Mouse (Mus musculus) limb, embryonic 15.5 days (tissue): Measurements from ENCODE around the gene Olfr1424. TPM values are rescaled to one million over a fixed set of nuclear protein-coding genes. Genes with fewer than 3 reads are reported as not detected.
"Not testable (repeated sequence)": the region's sequence is repeated elsewhere in the genome, so short reads cannot be mapped to it uniquely, and the experiment has no call there.

ENCODE experiments used
- ATAC-seq: fragments of 200-750 bp; cut with Nextera tagmentation; 2 replicates; pipeline ENCODE4 v1.8.0; 2017; ENCODE audit warnings: low read depth, moderate TSS enrichment; ENCODE audit not compliant: insufficient number of reproducible peaks, low FRiP score, low TSS enrichment
- H3K27ac ChIP-seq: fragments of 300-500 bp; sonication (generic); 2 replicates; pipeline ENCODE4 v1.5.1; 2015; ENCODE audit warnings: moderate library complexity, mild to moderate bottlenecking, inconsistent platforms
- H3K27me3 ChIP-seq: fragments of 300-500 bp; sonication (generic); 2 replicates; pipeline ENCODE4 v1.6.1; 2015; ENCODE audit warnings: inconsistent platforms
- H3K36me3 ChIP-seq: fragments of 300-500 bp; sonication (generic); 2 replicates; pipeline ENCODE4 v1.6.1; 2015; ENCODE audit warnings: inconsistent platforms
- H3K4me1 ChIP-seq: fragments of 300-500 bp; sonication (generic); 2 replicates; pipeline ENCODE4 v1.6.1; 2015; ENCODE audit warnings: inconsistent platforms
- H3K4me2 ChIP-seq: fragments of 300-500 bp; sonication (generic); 2 replicates; pipeline ENCODE4 v1.6.1; 2015; ENCODE audit warnings: mild to moderate bottlenecking, inconsistent platforms
- H3K4me3 ChIP-seq: fragments of 300-500 bp; sonication (generic); 2 replicates; pipeline ENCODE4 v1.5.1; 2015; ENCODE audit warnings: mild to moderate bottlenecking, inconsistent platforms
- H3K9ac ChIP-seq: fragments of 300-500 bp; sonication (generic); 2 replicates; pipeline ENCODE4 v1.6.1; 2015; ENCODE audit warnings: inconsistent platforms
- H3K9me3 ChIP-seq: fragments of 300-500 bp; sonication (generic); 2 replicates; pipeline ENCODE4 v1.6.1; 2016; ENCODE audit warnings: inconsistent platforms
- WGBS: fragments of 180-500 bp; shearing (Covaris S2); methylation state at CpG from one replicate; pipeline ENCODE4 v1.1.7; 2015; 5-methylcytosine and 5-hydroxymethylcytosine counted together
- polyA plus RNA-seq: library from polyadenylated mRNA; unstranded; fragments of >200 nt; fragmentation: Nextera tagmentation; extraction: Ambion mirVana; gene quantifications from 2 replicates; pipeline ENCODE4 v1.2.1, GENCODE M21; 2015

The Olfr1424 gene
- not detected in 2 replicates for polyA plus RNA-seq

GRCm38 (mm10) chr19:12062582-12062981, at the start of gene Olfr1424:
Gene Olfr1424 (minus strand): TSS chr19:12062682.
- not testable (repeated sequence) for H3K36me3 ChIP-seq, H3K9me3 ChIP-seq, ATAC-seq, H3K27ac ChIP-seq, H3K27me3 ChIP-seq, H3K4me1 ChIP-seq, H3K4me3 ChIP-seq, H3K4me2 ChIP-seq, H3K9ac ChIP-seq
- 65% methylated on average over 1 of the region's 1 CpGs for WGBS

GRCm38 (mm10) chr19:12104541-12104940, 42.1 kb upstream of the Olfr1424 start:
- no peak for ATAC-seq
- no peaks in the 10 kb centered on the region for H3K27me3 ChIP-seq
- no peak overlapping the region for H3K4me3 ChIP-seq
- no peaks in the 10 kb centered on the region for H3K9me3 ChIP-seq
- H3K4me2 ChIP-seq: no peak overlapping the region
- H3K36me3 ChIP-seq: no peaks in the 10 kb centered on the region
- no peaks in the 10 kb centered on the region for H3K4me1 ChIP-seq
- no peak overlapping the region for H3K9ac ChIP-seq
- H3K27ac ChIP-seq: no peak overlapping the region
- WGBS: 55% methylated on average over 1 of the region's 1 CpGs

GRCm38 (mm10) chr19:12103234-12103633, 40.8 kb upstream of the Olfr1424 start, which contains the start of gene Olfr1427:
Gene Olfr1427 (minus strand): TSS chr19:12103334.
- H3K9ac ChIP-seq: no peak within 1 kb of the TSS
- H3K27ac ChIP-seq: no peak within 1 kb of the TSS
- WGBS: 87% methylated on average over 2 of the region's 2 CpGs
- ATAC-seq: no peak
- no peak within 1 kb of the TSS for H3K4me3 ChIP-seq
- no peaks in the 10 kb centered on the region for H3K27me3 ChIP-seq
- no peaks in the 10 kb centered on the region for H3K4me1 ChIP-seq
- no peaks in the 10 kb centered on the region for H3K9me3 ChIP-seq
- no peak within 1 kb of the TSS for H3K4me2 ChIP-seq
- H3K36me3 ChIP-seq: no peaks in the 10 kb centered on the region

- Histone ChIP-seq H3K4me1 (no peaks in the 10 kb centered on the region), H3K36me3 (no peaks in the 10 kb centered on the region), H3K9me3 (no peaks in the 10 kb centered on the region), H3K9ac (no peak within 1 kb of the TSS), H3K27me3 (no peaks in the 10 kb centered on the region), H3K4me3 (no peak within 1 kb of the TSS), H3K27ac (no peak within 1 kb of the TSS), H3K4me2 (no peak within 1 kb of the TSS)
- 82% methylated on average over 1 of the region's 1 CpGs for WGBS
- ATAC-seq: no peak
Observed at GRCm38 (mm10) chr19:12091913-12092312, 29.4 kb upstream of the Olfr1424 start, which contains the start of gene Olfr1426. Gene Olfr1426 (minus strand): TSS chr19:12092013.

GRCm38 (mm10) chr19:12077631-12078030, 15.1 kb upstream of the Olfr1424 start, which contains the start of gene Olfr1425:
Gene Olfr1425 (minus strand): TSS chr19:12077731.
- not testable (repeated sequence) for H3K9me3 ChIP-seq, H3K4me1 ChIP-seq, H3K27ac ChIP-seq, H3K27me3 ChIP-seq, H3K4me2 ChIP-seq, H3K9ac ChIP-seq, ATAC-seq, H3K4me3 ChIP-seq, H3K36me3 ChIP-seq
- WGBS: 77% methylated on average over 4 of the region's 4 CpGs

GRCm38 (mm10) chr19:12069546-12069945, 7.1 kb upstream of the Olfr1424 start:
- H3K4me2 ChIP-seq, H3K4me3 ChIP-seq, ATAC-seq, H3K9ac ChIP-seq, H3K36me3 ChIP-seq, H3K9me3 ChIP-seq, H3K27ac ChIP-seq, H3K4me1 ChIP-seq, H3K27me3 ChIP-seq: not testable (repeated sequence)
- WGBS: 83% methylated on average over 1 of the region's 1 CpGs

GRCm38 (mm10) chr19:12067806-12068205, 5.3 kb upstream of the Olfr1424 start:
- not testable (repeated sequence) for H3K27me3 ChIP-seq, H3K4me2 ChIP-seq, H3K9ac ChIP-seq, H3K4me1 ChIP-seq, H3K27ac ChIP-seq, H3K36me3 ChIP-seq, H3K9me3 ChIP-seq, ATAC-seq, H3K4me3 ChIP-seq
- whole genome bisulfite sequencing: 86% methylated on average over 1 of the region's 1 CpGs

GRCm38 (mm10) chr19:12043163-12043562, 19.3 kb downstream of the Olfr1424 start:
- WGBS: 86% methylated on average over 5 of the region's 5 CpGs
- Histone ChIP-seq H3K9ac (no peak overlapping the region), H3K4me3 (no peak overlapping the region), H3K36me3 (no peaks in the 10 kb centered on the region), H3K9me3 (no peaks in the 10 kb centered on the region), H3K4me1 (no peaks in the 10 kb centered on the region), H3K27me3 (no peaks in the 10 kb centered on the region), H3K27ac (no peak overlapping the region), H3K4me2 (no peak overlapping the region)
- ATAC-seq: no peak

- H3K9ac ChIP-seq: no peak within 1 kb of the TSS
- WGBS: 53% methylated on average over 2 of the region's 2 CpGs
- no peaks in the 10 kb centered on the region for H3K36me3 ChIP-seq
- no peak within 1 kb of the TSS for H3K4me2 ChIP-seq
- no peak within 1 kb of the TSS for H3K4me3 ChIP-seq
- H3K9me3 ChIP-seq: no peaks in the 10 kb centered on the region
- H3K27ac ChIP-seq: no peak within 1 kb of the TSS
- ATAC-seq: no peak
- H3K27me3 ChIP-seq: no peaks in the 10 kb centered on the region
- H3K4me1 ChIP-seq: no peaks in the 10 kb centered on the region
Observed at GRCm38 (mm10) chr19:12041217-12041616, 21.3 kb downstream of the Olfr1424 start, which contains the start of gene Olfr1423. Gene Olfr1423 (minus strand): TSS chr19:12041317.

- no peak for ATAC-seq
- Histone ChIP-seq H3K36me3 (no peaks in the 10 kb centered on the region), H3K27ac (no peak overlapping the region), H3K27me3 (no peaks in the 10 kb centered on the region), H3K9ac (no peak overlapping the region), H3K4me3 (no peak overlapping the region), H3K9me3 (no peaks in the 10 kb centered on the region), H3K4me1 (no peaks in the 10 kb centered on the region), H3K4me2 (no peak overlapping the region)
Observed at GRCm38 (mm10) chr19:12037727-12038126, 24.8 kb downstream of the Olfr1424 start.

GRCm38 (mm10) chr19:12026606-12027005, 35.9 kb downstream of the Olfr1424 start:
- no peak overlapping the region for H3K4me3 ChIP-seq
- H3K4me2 ChIP-seq: no peak overlapping the region
- H3K36me3 ChIP-seq: no peaks in the 10 kb centered on the region
- no peaks in the 10 kb centered on the region for H3K9me3 ChIP-seq
- H3K27me3 ChIP-seq: no peaks in the 10 kb centered on the region
- 62% methylated on average over 2 of the region's 2 CpGs for WGBS
- no peak for ATAC-seq
- no peaks in the 10 kb centered on the region for H3K4me1 ChIP-seq
- no peak overlapping the region for H3K9ac ChIP-seq
- no peak overlapping the region for H3K27ac ChIP-seq

GRCm38 (mm10) chr19:12025333-12025732, 37.1 kb downstream of the Olfr1424 start:
- Histone ChIP-seq H3K4me1 (no peaks in the 10 kb centered on the region), H3K4me3 (no peak overlapping the region), H3K27me3 (no peaks in the 10 kb centered on the region), H3K27ac (no peak overlapping the region), H3K9me3 (no peaks in the 10 kb centered on the region), H3K36me3 (no peaks in the 10 kb centered on the region), H3K9ac (no peak overlapping the region), H3K4me2 (no peak overlapping the region)
- ATAC-seq: no peak
- WGBS: 88% methylated on average over 3 of the region's 3 CpGs

- ATAC-seq: no peak
- Histone ChIP-seq H3K4me3 (no peak overlapping the region), H3K27me3 (no peaks in the 10 kb centered on the region), H3K27ac (no peak overlapping the region), H3K9ac (no peak overlapping the region), H3K36me3 (no peaks in the 10 kb centered on the region), H3K4me2 (no peak overlapping the region), H3K9me3 (no peaks in the 10 kb centered on the region), H3K4me1 (no peaks in the 10 kb centered on the region)
- whole genome bisulfite sequencing: 84% methylated on average over 4 of the region's 4 CpGs
Observed at GRCm38 (mm10) chr19:12024149-12024548, 38.3 kb downstream of the Olfr1424 start.
